Comparison of ENCODE assay signal across 19 mouse cellular contexts in genomic region chr2:34363678-34364077, GRCm38 (mm10). TPM values are rescaled to one million over a fixed set of nuclear protein-coding genes. Genes with fewer than 3 reads are reported as not detected.
DNase-seq lines count a peak whose midpoint lies in the region; ATAC-seq and TF ChIP-seq lines count a peak whose summit lies in the region.
"Had no signal": no experiment of that assay in that cellular context is flagged by ENCODE, and none has a peak within 500 bp of the region (broad histone marks: within the 10 kb centered on the region; RNA-seq: fewer than 3 reads in every experiment).

No protein-coding gene starts in this region.

- no peak overlapping the region for H3K27ac ChIP-seq in lung, postnatal 0 days (ENCODE audit: low read length)
- H3K27ac ChIP-seq in forebrain, embryonic 16.5 days (ENCODE audit: low read length), result peak overlapping the region; percentile 33
- H3K27ac ChIP-seq in midbrain, embryonic 10.5 days (replicated peaks), result no peak overlapping the region
- H3K27ac ChIP-seq: layer of hippocampus, adult 2 months; limb, embryonic 10.5 days; liver, embryonic 15.5 days had no signal

- no peaks in the 10 kb centered on the region for H3K36me3 ChIP-seq in lung, postnatal 0 days (ENCODE audit: insufficient read depth, low read length)
- H3K36me3 ChIP-seq in forebrain, embryonic 16.5 days (ENCODE audit: control insufficient read depth, insufficient read depth), result no peaks in the 10 kb centered on the region
- no peaks in the 10 kb centered on the region; the same call in 1 of the 2 replicates for H3K36me3 ChIP-seq in midbrain, embryonic 10.5 days
- H3K36me3 ChIP-seq: limb, embryonic 10.5 days; liver, embryonic 15.5 days had no signal

- 13% methylated on average over 1 of the region's 1 CpGs for WGBS in lung, postnatal 0 days
- WGBS in forebrain, embryonic 16.5 days, result 0% methylated on average over 1 of the region's 1 CpGs
- WGBS in midbrain, embryonic 10.5 days, result 3% methylated on average over 1 of the region's 1 CpGs

- no peak overlapping the region for H3K4me3 ChIP-seq in lung, postnatal 0 days (ENCODE audit: low read depth, low read length)
- H3K4me3 ChIP-seq in forebrain, embryonic 16.5 days (replicated peaks; ENCODE audit: low read length), result no peak overlapping the region
- 0 out of 2 replicates have a peak overlapping the region, but pooled peaks have one; percentile 9 for H3K4me3 ChIP-seq in midbrain, embryonic 10.5 days
- H3K4me3 ChIP-seq: erythroblast, embryonic 14.5 days; layer of hippocampus, adult 2 months; limb, embryonic 10.5 days; liver, embryonic 15.5 days had no signal

- no peaks in the 10 kb centered on the region for H3K4me1 ChIP-seq in lung, postnatal 0 days (ENCODE audit: insufficient read depth, low read depth, low read length)
- H3K4me1 ChIP-seq in forebrain, embryonic 16.5 days (replicated peaks; ENCODE audit: control insufficient read depth, insufficient read depth, low read length), result peaks cover 25% of the 10 kb centered on the region
- peaks cover 79% of the 10 kb centered on the region for H3K4me1 ChIP-seq in midbrain, embryonic 10.5 days

- H3K9ac ChIP-seq in lung, postnatal 0 days (replicated peaks; ENCODE audit: low read depth), result no peak overlapping the region
- no peak overlapping the region for H3K9ac ChIP-seq in forebrain, embryonic 16.5 days (replicated peaks; ENCODE audit: low read depth, low read length)
- H3K9ac ChIP-seq: liver, embryonic 15.5 days had no signal

- no peak for TF ChIP-seq CTCF in lung, postnatal 0 days (IDR thresholded peaks at IDR 0.05)

- no peaks in the 10 kb centered on the region for H3K9me3 ChIP-seq in lung, postnatal 0 days (ENCODE audit: low read length)
- H3K9me3 ChIP-seq in forebrain, embryonic 16.5 days (ENCODE audit: control insufficient read depth, low read length), result no peaks in the 10 kb centered on the region
- H3K9me3 ChIP-seq in midbrain, embryonic 10.5 days (replicated peaks), result no peaks in the 10 kb centered on the region
- H3K9me3 ChIP-seq: limb, embryonic 10.5 days; liver, embryonic 15.5 days had no signal

- H3K27me3 ChIP-seq in lung, postnatal 0 days (replicated peaks; ENCODE audit: insufficient read depth, low read length), result no peaks in the 10 kb centered on the region
- H3K27me3 ChIP-seq in forebrain, embryonic 16.5 days (replicated peaks; ENCODE audit: control insufficient read depth, insufficient read depth, low read length), result peaks cover 9% of the 10 kb centered on the region; the same call in 1 of the 2 replicates
- H3K27me3 ChIP-seq in midbrain, embryonic 10.5 days (ENCODE audit: low read depth, poor library complexity, severe bottlenecking), result peaks cover 20% of the 10 kb centered on the region
- H3K27me3 ChIP-seq: liver, embryonic 15.5 days; Patski had no signal

- 0 out of 2 replicates have a peak, but pooled peaks have one; percentile 12 for TF ChIP-seq EP300 in lung, postnatal 0 days (IDR thresholded peaks at IDR 0.05)

- no peak overlapping the region for H3K4me2 ChIP-seq in lung, postnatal 0 days (replicated peaks; ENCODE audit: low read depth, low read length)
- no peak overlapping the region for H3K4me2 ChIP-seq in forebrain, embryonic 16.5 days (ENCODE audit: low read length)
- H3K4me2 ChIP-seq: liver, embryonic 15.5 days had no signal

- ATAC-seq in lung, postnatal 0 days, result peak; percentile 40; the same call in 1 of the 2 replicates
- ATAC-seq in forebrain, embryonic 16.5 days, result peak; percentile 63
- ATAC-seq: Patski had no signal

- peak; percentile 73 for DNase-seq in lung, postnatal 0 days (ENCODE audit: low spot score)
- no peak for DNase-seq in lung, adult 18-20 months
- DNase-seq in midbrain, embryonic 10.5 days (ENCODE audit: low spot score), result no peak
- DNase-seq in retina, postnatal 7 days (ENCODE audit: low read depth, low spot score), result peak; percentile 45
- no peak for DNase-seq in yolk sac, embryonic 10.5 days (ENCODE audit: low spot score)
- no peak for DNase-seq in layer of hippocampus, adult 9-10 months (ENCODE audit: low spot score)
- DNase-seq in urinary bladder, postnatal 25 days (ENCODE audit: low spot score), result no peak
- DNase-seq: adrenal gland, postnatal 14 days; gastrocnemius, postnatal 14 days; heart, postnatal 14 days; kidney, adult 11 months; right cerebral cortex, adult 18-20 months; thymus, adult 2 months had no signal

RNA-seq across cellular contexts. Expression of gene Pbx3, which starts 9.3 kb away (rescaled TPM):
- 16.2 and 16.3 TPM in 2 replicates for polyA plus RNA-seq in lung, postnatal 0 days (2015; fragmentation: Nextera tagmentation; extraction: Ambion mirVana)
- 48.1 and 71.1 TPM in 2 replicates for polyA plus RNA-seq in forebrain, embryonic 16.5 days (2015; fragmentation: Nextera tagmentation; extraction: Ambion mirVana)
- polyA plus RNA-seq in midbrain, embryonic 10.5 days (2016; fragmentation: Nextera tagmentation; extraction: Ambion mirVana), result 32.3 and 35.9 TPM in 2 replicates

RNA-seq across cellular contexts. Expression of gene Mapkap1, which starts 42.9 kb away (rescaled TPM):
- 62.1 and 67.9 TPM in 2 replicates for polyA plus RNA-seq in lung, postnatal 0 days (2015; fragmentation: Nextera tagmentation; extraction: Ambion mirVana)
- polyA plus RNA-seq in forebrain, embryonic 16.5 days (2015; fragmentation: Nextera tagmentation; extraction: Ambion mirVana), result 99.3 and 100 TPM in 2 replicates
- polyA plus RNA-seq in midbrain, embryonic 10.5 days (2016; fragmentation: Nextera tagmentation; extraction: Ambion mirVana), result 93.4 and 103 TPM in 2 replicates

Comparison
In these comparisons a context has a peak if more than half of its experiments do, and no peak if none do; other contexts are left out.
1. DNase-seq: peak in lung, postnatal 0 days (single experiment) and retina, postnatal 7 days (single experiment); none in lung, adult 18-20 months (0 of 2), midbrain, embryonic 10.5 days (single experiment), yolk sac, embryonic 10.5 days (single experiment), layer of hippocampus, adult 9-10 months (single experiment) and urinary bladder, postnatal 25 days (single experiment).